Mouse (Mus musculus) olfactory bulb, adult 2 months (tissue): Measurements from ENCODE around the gene Cdk17. TPM values are rescaled to one million over a fixed set of nuclear protein-coding genes. Genes with fewer than 3 reads are reported as not detected.

ENCODE experiments used
- H3K27ac ChIP-seq: fragments of 200-500 bp; 2 replicates; pipeline ENCODE4 v1.5.1; 2012; ENCODE audit warnings: low read depth, low read length; ENCODE audit not compliant: insufficient read depth
- H3K4me1 ChIP-seq: fragments of 200-500 bp; 2 replicates; pipeline ENCODE4 v1.6.1; 2012; ENCODE audit warnings: low read length; ENCODE audit not compliant: control insufficient read depth, insufficient read depth
- H3K4me3 ChIP-seq: fragments of 200-500 bp; 2 replicates; pipeline ENCODE4 v1.5.1; 2012; ENCODE audit warnings: mild to moderate bottlenecking, low read depth, low read length, moderate library complexity; ENCODE audit not compliant: insufficient read depth
- CTCF ChIP-seq: fragments of 200-500 bp; IDR thresholded peaks from 2 replicates; pipeline ENCODE4 v1.5.1; 2012; ENCODE audit warnings: low read depth, mild to moderate bottlenecking, low read length, moderate library complexity; ENCODE audit not compliant: insufficient read depth
- POLR2A ChIP-seq: fragments of 200-500 bp; IDR thresholded peaks from 2 replicates; pipeline ENCODE4 v1.6.1; 2012; ENCODE audit warnings: mild to moderate bottlenecking, low read depth, low read length, moderate library complexity; ENCODE audit not compliant: insufficient read depth
- WGBS: fragments of 180-500 bp; shearing (Covaris S2); methylation state at CpG from one replicate; pipeline ENCODE4 v1.1.7; 2018; 5-methylcytosine and 5-hydroxymethylcytosine counted together
- polyA plus RNA-seq: library from polyadenylated mRNA; stranded (reverse); fragments of >200 nt; gene quantifications from 2 replicates; pipeline ENCODE4 v1.2.4, GENCODE M21; 2012; ENCODE audit warnings: low replicate concordance; ENCODE audit not compliant: missing spikeins, insufficient read depth, insufficient read length

Gene Cdk17
- polyA plus RNA-seq, 1 experiment, result 158 TPM

DNA sequence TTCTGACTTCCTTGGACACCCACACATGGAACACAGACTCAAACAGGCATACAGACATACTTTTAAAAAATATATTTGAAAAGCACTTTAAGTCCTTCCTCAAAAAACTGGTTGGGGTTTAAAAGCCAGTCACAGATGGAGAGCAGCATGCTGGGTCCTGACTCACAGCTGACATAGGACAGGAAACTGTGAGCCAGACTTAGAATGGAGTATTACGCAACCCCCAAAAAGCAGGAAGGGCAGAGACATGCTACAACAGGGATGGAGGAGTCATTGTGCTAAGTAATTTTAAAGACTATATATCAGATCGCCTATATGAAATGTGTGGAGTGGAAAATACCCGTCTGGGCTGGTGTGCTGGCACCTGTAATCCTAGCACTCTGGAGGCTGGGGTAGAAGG lies 107.7 kb downstream of the Cdk17 start:
- peaks cover 47% of the 10 kb centered on the region for H3K4me1 ChIP-seq
- H3K4me3 ChIP-seq, result no peak overlapping the region
- TF ChIP-seq CTCF, result no peak
- no peak for TF ChIP-seq POLR2A
- 98% methylated on average over 3 of the region's 3 CpGs for WGBS
- H3K27ac ChIP-seq, result no peak overlapping the region

DNA sequence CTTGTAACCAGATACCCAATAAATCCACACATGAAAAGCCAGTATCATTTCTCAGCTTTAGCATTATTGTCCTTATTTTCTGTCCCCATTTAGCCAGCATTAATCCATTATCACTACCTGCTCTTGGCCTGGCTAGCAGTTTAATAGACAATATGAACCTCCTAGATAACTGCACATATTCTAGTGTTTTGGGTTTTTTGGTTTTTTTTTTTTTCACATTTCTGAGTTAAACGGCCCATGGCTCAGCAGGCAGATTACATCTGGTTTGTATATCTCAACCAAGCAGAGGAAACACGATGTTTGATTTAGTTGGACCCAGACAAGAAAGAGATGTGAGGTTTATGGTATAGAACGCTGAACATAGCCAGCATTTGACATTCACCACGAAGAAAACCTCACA lies 109.1 kb downstream of the Cdk17 start:
- Histone ChIP-seq H3K27ac (no peak overlapping the region), H3K4me3 (no peak overlapping the region), H3K4me1 (peaks cover 45% of the 10 kb centered on the region)
- 37% methylated on average over 4 of the region's 4 CpGs for WGBS
- TF ChIP-seq POLR2A, result no peak
- TF ChIP-seq CTCF, result no peak

DNA sequence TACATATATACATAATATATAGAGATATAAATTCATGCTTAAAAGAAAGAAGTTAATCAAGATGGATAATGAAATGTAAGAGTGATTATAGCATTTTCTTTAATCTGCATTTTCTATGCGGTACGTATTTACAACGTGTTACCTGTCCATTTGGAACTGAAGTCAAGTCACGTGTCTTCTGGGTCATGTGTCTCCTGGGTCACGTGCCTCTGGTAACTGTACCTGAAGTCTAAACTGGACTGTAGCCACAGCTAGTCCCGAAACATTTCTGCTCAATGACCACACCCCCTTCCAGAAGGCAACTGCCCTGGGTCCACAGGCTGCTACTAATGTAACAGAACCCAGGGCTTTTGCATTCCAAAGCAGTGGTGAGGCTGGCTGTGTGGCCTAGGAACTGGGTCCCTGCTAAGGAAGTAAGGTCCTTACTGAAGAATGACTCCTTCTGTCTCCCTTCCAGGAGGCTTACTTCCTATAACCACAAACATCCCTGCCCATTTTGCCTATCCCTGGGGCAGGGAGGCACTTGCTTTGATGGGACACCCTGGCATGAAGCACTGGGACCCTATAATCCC lies 110.3 kb downstream of the Cdk17 start:
- TF ChIP-seq POLR2A, result no peak
- TF ChIP-seq CTCF, result no peak
- 95% methylated on average over 6 of the region's 6 CpGs for WGBS
- Histone ChIP-seq H3K27ac (no peak overlapping the region), H3K4me1 (peaks cover 46% of the 10 kb centered on the region), H3K4me3 (no peak overlapping the region)

DNA sequence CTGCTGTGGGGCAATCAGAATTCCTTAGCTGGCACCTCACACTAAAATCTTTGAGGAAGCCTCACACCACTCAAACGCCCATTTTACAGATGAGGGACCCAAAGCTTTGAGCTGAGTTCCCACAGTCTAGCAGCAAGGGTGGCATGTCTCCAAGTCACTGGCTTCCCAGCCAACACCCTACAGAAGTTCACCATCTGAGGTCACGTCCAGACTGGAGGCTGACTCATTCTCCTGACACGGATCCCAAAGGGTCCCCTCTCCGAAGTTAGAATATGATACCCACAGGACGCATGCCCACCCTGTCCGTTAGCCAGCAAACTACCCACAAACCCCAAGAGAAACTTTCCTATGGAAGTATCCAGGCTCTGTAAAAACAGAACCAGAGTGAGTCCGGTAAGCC lies 111.2 kb downstream of the Cdk17 start:
- 74% methylated on average over 7 of the region's 7 CpGs for WGBS
- no peak overlapping the region for H3K27ac ChIP-seq
- peaks cover 50% of the 10 kb centered on the region for H3K4me1 ChIP-seq
- H3K4me3 ChIP-seq, result no peak overlapping the region
- TF ChIP-seq POLR2A (no peak), CTCF (no peak)

DNA sequence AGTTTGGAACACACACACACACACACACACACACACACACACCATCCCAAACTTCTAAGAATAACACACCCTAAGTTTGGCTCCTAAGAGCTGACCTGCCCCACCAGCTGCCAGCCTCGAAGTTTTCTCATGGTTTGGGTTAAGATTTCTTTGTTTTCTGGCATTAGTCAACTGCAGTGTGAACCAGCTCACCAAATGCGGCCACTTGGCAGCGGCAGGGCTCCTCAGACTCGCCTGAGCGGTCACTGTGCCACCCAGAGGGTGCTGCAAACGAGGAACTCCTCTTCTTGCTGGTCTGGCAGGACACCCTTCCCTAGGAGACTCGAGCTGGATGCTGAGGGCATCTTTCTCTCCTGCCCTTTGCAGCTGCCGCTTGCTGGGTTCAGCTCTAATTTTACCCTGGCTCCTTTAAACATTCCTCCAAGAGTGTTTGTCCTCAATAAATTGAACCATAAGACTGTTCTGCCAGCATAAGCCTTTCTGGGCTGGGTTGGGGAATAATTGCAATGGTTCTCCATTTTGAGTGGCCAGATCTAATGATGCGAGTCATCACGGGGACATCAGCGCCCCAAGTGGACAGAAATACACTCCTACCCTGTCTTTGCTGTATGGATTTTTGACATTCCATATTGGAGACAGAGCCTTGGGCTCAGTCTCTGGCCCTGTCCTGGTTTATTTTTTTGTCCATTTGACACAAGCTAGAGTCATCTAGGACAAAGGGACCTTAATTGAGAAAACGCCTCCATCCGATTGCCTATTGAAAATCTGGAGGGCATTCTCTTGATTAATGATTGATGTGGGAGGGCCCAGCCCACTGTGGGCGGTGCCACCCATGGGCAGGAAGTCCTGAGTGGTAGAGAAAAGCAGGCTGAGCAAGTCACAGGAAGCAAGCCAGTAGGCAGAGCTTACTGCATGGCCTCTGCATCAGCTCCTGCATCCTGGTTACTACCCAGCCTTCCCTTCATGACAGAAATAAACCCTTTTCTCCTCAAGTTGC lies 112.6 kb downstream of the Cdk17 start:
- WGBS, result 45% methylated on average over 14 of the region's 14 CpGs
- Histone ChIP-seq H3K4me1 (peaks cover 62% of the 10 kb centered on the region), H3K4me3 (no peak overlapping the region), H3K27ac (peak overlapping the region; percentile 33)
- TF ChIP-seq CTCF (no peak), POLR2A (no peak)

DNA sequence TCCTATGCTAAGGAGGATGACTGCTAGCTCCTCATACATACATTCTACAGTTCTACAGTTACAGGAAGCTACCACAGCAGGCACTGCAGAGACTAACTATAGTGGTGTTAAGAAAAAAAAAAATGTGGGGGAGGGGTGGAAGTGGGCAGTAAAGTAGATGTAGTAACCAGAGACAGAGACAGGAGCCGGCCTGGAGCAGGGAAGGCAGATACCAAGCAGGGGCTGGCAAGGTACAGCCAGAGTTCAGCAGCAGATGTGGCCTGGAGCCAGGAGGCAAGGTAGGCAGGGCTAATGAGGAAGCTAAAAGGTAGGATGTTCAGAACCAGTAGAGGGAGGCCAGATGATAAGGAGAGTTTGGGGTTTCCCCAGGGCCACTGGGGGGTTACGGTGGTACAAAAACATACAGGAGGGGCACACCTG lies 113.6 kb downstream of the Cdk17 start:
- Histone ChIP-seq H3K4me1 (peaks cover 62% of the 10 kb centered on the region), H3K4me3 (no peak overlapping the region), H3K27ac (peak overlapping the region; percentile 97)
- TF ChIP-seq POLR2A (no peak), CTCF (no peak)
- 69% methylated on average over 2 of the region's 2 CpGs for WGBS

DNA sequence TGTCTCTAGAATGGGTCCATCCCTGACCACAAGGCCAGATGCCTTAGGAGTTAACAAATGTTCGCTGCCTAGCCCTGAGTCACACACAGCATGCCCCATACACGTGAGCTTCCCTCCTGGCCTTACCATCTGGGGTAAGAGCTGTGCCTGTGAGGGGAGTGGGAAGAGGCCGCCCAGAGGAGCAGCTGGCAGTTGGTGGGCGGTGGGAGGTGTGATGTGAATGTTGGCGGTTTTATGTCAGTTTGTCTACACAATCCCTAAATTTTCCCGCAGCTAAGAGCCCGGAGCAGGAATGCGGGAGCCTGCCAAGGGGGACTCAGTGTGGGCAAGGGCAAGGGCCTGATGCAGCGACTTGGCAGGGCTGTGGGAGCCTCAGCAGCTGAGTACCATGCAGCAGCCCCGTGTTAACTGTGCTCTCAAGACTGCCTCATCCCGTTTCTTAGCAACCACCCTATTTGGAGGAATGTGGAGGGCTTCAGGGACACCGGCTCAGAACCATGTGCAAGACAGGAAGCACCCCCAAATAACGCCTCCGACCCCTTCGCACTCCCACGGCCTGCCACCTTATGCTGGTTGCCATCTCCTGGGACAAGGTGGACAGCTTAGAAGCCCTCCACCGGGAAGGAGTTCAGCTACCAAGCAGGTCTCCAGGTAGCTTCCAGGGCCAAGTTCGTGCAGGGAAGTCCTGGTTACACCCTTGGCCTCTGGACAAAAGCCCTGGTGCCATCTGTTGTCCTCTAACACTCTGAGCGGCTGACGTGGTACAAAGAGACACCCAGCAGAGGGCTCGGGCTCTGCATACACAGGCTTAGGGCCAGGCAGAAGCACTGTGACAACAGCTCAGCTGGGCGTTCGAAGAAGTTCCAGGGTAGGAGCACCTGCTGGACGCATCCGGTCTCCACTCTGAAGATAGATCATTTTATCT lies 114.8 kb downstream of the Cdk17 start:
- WGBS, result 11% methylated on average over 25 of the region's 25 CpGs
- peak overlapping the region; percentile 97 for H3K27ac ChIP-seq
- TF ChIP-seq POLR2A (no peak), CTCF (no peak)
- peaks cover 61% of the 10 kb centered on the region for H3K4me1 ChIP-seq
- H3K4me3 ChIP-seq, result peak overlapping the region; percentile 20

DNA sequence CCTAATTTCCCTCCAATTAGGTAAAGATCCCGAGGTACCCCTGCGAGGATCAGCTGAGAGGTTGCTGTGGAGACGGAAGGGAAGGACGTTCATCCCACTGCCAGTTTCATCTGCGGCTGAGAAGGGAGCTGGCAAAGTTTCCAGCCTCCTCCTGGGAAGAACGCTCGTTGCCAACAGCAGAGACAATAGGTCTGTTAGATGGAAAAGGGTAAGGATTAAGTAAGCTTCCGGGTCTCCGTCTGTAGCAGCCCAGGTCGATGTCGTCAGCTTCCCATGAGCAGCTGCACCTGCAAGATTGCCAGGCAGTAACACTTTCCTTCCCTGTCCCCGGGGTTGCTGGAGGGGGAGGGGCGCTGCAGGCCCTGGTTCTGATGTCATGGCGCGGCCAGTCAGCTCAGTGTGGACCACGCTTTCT lies 115.7 kb downstream of the Cdk17 start:
- TF ChIP-seq POLR2A, result no peak
- no peak for TF ChIP-seq CTCF
- 3% methylated on average over 16 of the region's 16 CpGs for WGBS
- Histone ChIP-seq H3K27ac (peak overlapping the region; percentile 97), H3K4me3 (peak overlapping the region; percentile 34), H3K4me1 (peaks cover 69% of the 10 kb centered on the region)

DNA sequence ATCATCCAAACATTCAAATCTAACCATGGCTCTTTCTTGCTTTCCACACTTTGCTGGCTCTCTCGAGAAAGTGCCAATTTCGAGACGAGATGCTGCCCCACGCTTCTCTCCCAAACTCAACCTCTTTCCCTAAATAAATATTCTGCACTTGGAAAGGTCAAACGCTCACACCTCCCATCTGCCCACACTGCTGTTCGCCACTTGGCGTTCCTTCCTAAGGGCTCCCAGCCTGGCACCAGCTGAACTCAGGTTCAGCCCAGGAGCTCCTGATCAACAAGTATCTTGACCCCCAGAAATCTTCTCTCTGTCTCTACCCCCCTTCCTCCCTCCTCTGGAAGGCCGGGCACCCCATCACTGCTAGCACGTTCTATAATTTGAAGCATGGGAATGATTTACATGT lies 116.2 kb downstream of the Cdk17 start:
- TF ChIP-seq POLR2A, result no peak
- TF ChIP-seq CTCF, result no peak
- peak overlapping the region; percentile 97 for H3K27ac ChIP-seq
- 15% methylated on average over 9 of the region's 9 CpGs for WGBS
- H3K4me3 ChIP-seq, result peak overlapping the region; percentile 34
- H3K4me1 ChIP-seq, result peaks cover 68% of the 10 kb centered on the region
